Mouse (Mus musculus): Measurements from ENCODE around the gene D1Ertd622e. TPM values are rescaled to one million over a fixed set of nuclear protein-coding genes. Genes with fewer than 3 reads are reported as not detected.

D1Ertd622e gene
- polyA plus RNA-seq, 1 experiment from 2014 or later = 19.8 TPM

DNA sequence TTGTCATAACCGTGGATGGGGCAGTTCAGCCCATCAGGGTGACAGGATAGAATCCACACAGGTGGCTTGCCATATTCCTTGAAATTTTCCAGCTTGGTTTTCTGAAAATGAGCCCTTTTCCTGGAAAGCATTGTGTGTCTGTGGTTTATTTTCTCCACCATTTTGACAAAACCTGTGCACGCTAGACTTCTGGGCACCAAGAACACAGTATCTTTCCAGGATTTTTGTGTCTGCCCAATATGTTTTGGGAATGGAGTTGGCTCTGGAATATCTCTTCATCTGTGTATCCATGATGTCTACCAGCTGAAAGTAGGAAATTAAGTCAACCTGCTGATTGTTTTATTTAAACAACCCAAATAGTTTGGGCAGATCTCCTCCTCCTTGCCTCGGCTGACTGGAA, 99.0 kb downstream of the D1Ertd622e start:
- Histone ChIP-seq H3K27ac (ENCODE audit: low read depth) (no peak overlapping the region), H3K4me3 (ENCODE audit: low read depth, low read length) (no peak overlapping the region), H3K27me3 (replicated peaks; ENCODE audit: control insufficient read depth, insufficient read depth, low read length) (no peaks in the 10 kb centered on the region), H3K9ac (ENCODE audit: low read length) (no peak overlapping the region), H3K36me3 (ENCODE audit: control insufficient read depth, insufficient read depth, low read length) (no peaks in the 10 kb centered on the region), H3K9me3 (ENCODE audit: control insufficient read depth, low read length) (no peaks in the 10 kb centered on the region), H3K4me1 (replicated peaks; ENCODE audit: control insufficient read depth, insufficient read depth, low read length) (no peaks in the 10 kb centered on the region), H3K4me2 (ENCODE audit: low read length) (no peak overlapping the region)
- ATAC-seq (replicated peaks; ENCODE audit: low FRiP score, low TSS enrichment, low read depth) = no peak
- no peak for DNase-seq (ENCODE audit: low spot score)
- WGBS = 83% methylated on average over 3 of the region's 3 CpGs

Other genes starting within 250 kb of the D1Ertd622e start
- gene Gin1, start 108.1 kb upstream of the D1Ertd622e start, polyA plus RNA-seq (2014; fragmentation: Nextera tagmentation; extraction: Ambion mirVana) = 14.9 and 16.0 TPM in 2 replicates
- gene Ppip5k2, start 108.3 kb upstream of the D1Ertd622e start, polyA plus RNA-seq (2014; fragmentation: Nextera tagmentation; extraction: Ambion mirVana) = 50.5 and 51.0 TPM in 2 replicates